Comparison of ENCODE assay signal across 13 mouse cellular contexts in genomic region chr13:81856072-81856471, GRCm38 (mm10).
A peak's percentile ranks its signal among the peaks of the same experiment; 100 is the strongest.
DNase-seq lines count a peak whose midpoint lies in the region; ATAC-seq and TF ChIP-seq lines count a peak whose summit lies in the region.
"Had no signal": no experiment of that assay in that cellular context is flagged by ENCODE, and none has a peak within 500 bp of the region (broad histone marks: within the 10 kb centered on the region; RNA-seq: fewer than 3 reads in every experiment).

No protein-coding gene starts in this region.

- DNase-seq in kidney, adult 2 months: peak; percentile 14
- DNase-seq in kidney, postnatal 36 days: no peak
- peak; percentile 39 to 73 for DNase-seq in layer of hippocampus, adult 18-20 months (ENCODE audit: low spot score in 2 of 2)
- peak; percentile 40 to 94 for DNase-seq in left cerebral cortex, postnatal 25 days (ENCODE audit: low spot score in 2 of 2)
- no peak for DNase-seq in urinary bladder, postnatal 10 days (ENCODE audit: low spot score)
- DNase-seq in kidney, postnatal 4 days: no peak
- no peak for DNase-seq in spleen, postnatal 36 days (ENCODE audit: low spot score in 2 of 2)
- DNase-seq: cerebellum, postnatal 25 days; retina, postnatal 1 day; thymus, postnatal 36 days had no signal

- ATAC-seq in heart, embryonic 11.5 days (replicated peaks; ENCODE audit: insufficient number of reproducible peaks, low FRiP score, low TSS enrichment): no peak
- ATAC-seq: forebrain, embryonic 14.5 days had no signal

- H3K9me3 ChIP-seq in heart, embryonic 11.5 days (replicated peaks; ENCODE audit: control insufficient read depth, low read length): no peaks in the 10 kb centered on the region
- H3K9me3 ChIP-seq: embryonic facial prominence, embryonic 13.5 days had no signal

- no peak overlapping the region for H3K27ac ChIP-seq in kidney, adult 2 months (ENCODE audit: insufficient read depth, low read depth, low read length)
- H3K27ac ChIP-seq in heart, embryonic 11.5 days (ENCODE audit: low read depth, low read length): 0 out of 2 replicates have a peak overlapping the region, but pooled peaks have one; percentile 15
- H3K27ac ChIP-seq: embryonic facial prominence, embryonic 13.5 days had no signal

- H3K27me3 ChIP-seq in kidney, adult 2 months (replicated peaks; ENCODE audit: control insufficient read depth, insufficient read depth, low read length): no peaks in the 10 kb centered on the region
- no peaks in the 10 kb centered on the region for H3K27me3 ChIP-seq in heart, embryonic 11.5 days (ENCODE audit: control insufficient read depth, insufficient read depth, low read length)
- H3K27me3 ChIP-seq: embryonic facial prominence, embryonic 13.5 days had no signal

- no peak for TF ChIP-seq POLR2A in kidney, adult 2 months (IDR thresholded peaks at IDR 0.05; ENCODE audit: low read depth, low read length)

- no peak overlapping the region for H3K9ac ChIP-seq in heart, embryonic 11.5 days (ENCODE audit: low read depth, low read length)
- H3K9ac ChIP-seq: embryonic facial prominence, embryonic 13.5 days had no signal

- H3K4me1 ChIP-seq in kidney, adult 2 months (ENCODE audit: control insufficient read depth, insufficient read depth, low read length): no peaks in the 10 kb centered on the region
- peaks cover 10% of the 10 kb centered on the region for H3K4me1 ChIP-seq in heart, embryonic 11.5 days (ENCODE audit: control insufficient read depth, insufficient read depth, low read length)
- H3K4me1 ChIP-seq: embryonic facial prominence, embryonic 13.5 days had no signal

- 46% methylated on average over 4 of the region's 4 CpGs for WGBS in kidney, adult 2 months
- 23% methylated on average over 4 of the region's 4 CpGs for WGBS in heart, embryonic 11.5 days (ENCODE audit: insufficient replicate concordance)

- intact Hi-C loops in left cerebral cortex, postnatal 25 days (cut with DNase I): loop anchor here (1.0 to 5.0 kb wide), 2 partner anchors 32 to 461 kb away; no protein-coding TSS in a partner anchor

- no peak for TF ChIP-seq CTCF in kidney, adult 2 months (conservative IDR thresholded peaks at IDR 0.05; ENCODE audit: insufficient read depth, insufficient read length, low read depth, low read length)

- H3K4me3 ChIP-seq in kidney, adult 2 months (ENCODE audit: insufficient read depth, low read depth, low read length): no peak overlapping the region
- H3K4me3 ChIP-seq in heart, embryonic 11.5 days (ENCODE audit: low read depth, low read length): no peak overlapping the region
- H3K4me3 ChIP-seq: embryonic facial prominence, embryonic 13.5 days had no signal

- no peaks in the 10 kb centered on the region for H3K36me3 ChIP-seq in kidney, adult 2 months (ENCODE audit: control insufficient read depth, insufficient read depth, low read length)
- no peaks in the 10 kb centered on the region for H3K36me3 ChIP-seq in heart, embryonic 11.5 days (ENCODE audit: control insufficient read depth, insufficient read depth, low read length)
- H3K36me3 ChIP-seq: embryonic facial prominence, embryonic 13.5 days had no signal

- H3K4me2 ChIP-seq in heart, embryonic 11.5 days: no peak overlapping the region
- H3K4me2 ChIP-seq: embryonic facial prominence, embryonic 13.5 days had no signal

Comparison
In these comparisons a context has a peak if more than half of its experiments do, and no peak if none do; other contexts are left out.
1. DNase-seq: peak in kidney, adult 2 months (single experiment), layer of hippocampus, adult 18-20 months (2 of 2) and left cerebral cortex, postnatal 25 days (2 of 2); none in kidney, postnatal 36 days (0 of 2), urinary bladder, postnatal 10 days (single experiment), kidney, postnatal 4 days (0 of 2) and spleen, postnatal 36 days (0 of 2).